Mouse (Mus musculus) kidney, adult 2 months (tissue): ENCODE results near the gene Cops6.

Experiments
- CTCF ChIP-seq: fragments of 200-500 bp; conservative IDR thresholded peaks from 2 replicates; pipeline ENCODE4 v1.5.1; 2011; ENCODE audit warnings: low read depth, mild to moderate bottlenecking, control low read depth, low read length, moderate library complexity, mixed read lengths; ENCODE audit not compliant: insufficient read depth, insufficient read length
- POLR2A ChIP-seq: fragments of 200-500 bp; IDR thresholded peaks from one replicate; pipeline ENCODE4 v1.6.1; 2011; ENCODE audit warnings: low read depth, low read length, control low read depth

GRCm38 (mm10) chr5:138170936-138171561 lies 10.2 kb downstream of the Cops6 start:
- no peak for TF ChIP-seq CTCF
- TF ChIP-seq POLR2A: no peak
